Mouse (Mus musculus) heart, embryonic 11.5 days (tissue): ENCODE results near the gene Elovl4. TPM values are rescaled to one million over a fixed set of nuclear protein-coding genes. Genes with fewer than 3 reads are reported as not detected.

Source experiments
- ATAC-seq: fragments of 200-750 bp; cut with Nextera tagmentation; replicated peaks from 2 replicates; pipeline ENCODE4 v1.8.0; 2017; ENCODE audit warnings: moderate library complexity; ENCODE audit not compliant: insufficient number of reproducible peaks, low FRiP score, low TSS enrichment
- H3K27ac ChIP-seq: fragments of 300-500 bp; sonication (generic); 2 replicates; pipeline ENCODE4 v1.5.1; 2014; ENCODE audit warnings: mild to moderate bottlenecking, low read depth, low read length
- H3K27me3 ChIP-seq: fragments of 300-500 bp; sonication (generic); 2 replicates; pipeline ENCODE4 v1.6.1; 2014; ENCODE audit warnings: mild to moderate bottlenecking, low read length, mixed read lengths; ENCODE audit not compliant: control insufficient read depth, insufficient read depth
- H3K36me3 ChIP-seq: fragments of 300-500 bp; sonication (generic); 2 replicates; pipeline ENCODE4 v1.6.1; 2014; ENCODE audit warnings: mild to moderate bottlenecking, low read length, moderate library complexity, mixed read lengths; ENCODE audit not compliant: control insufficient read depth, insufficient read depth
- H3K4me1 ChIP-seq: fragments of 300-500 bp; sonication (generic); 2 replicates; pipeline ENCODE4 v1.6.1; 2014; ENCODE audit warnings: low read length; ENCODE audit not compliant: control insufficient read depth, insufficient read depth
- H3K4me2 ChIP-seq: fragments of 300-500 bp; sonication (generic); 2 replicates; pipeline ENCODE4 v1.6.1; 2014; ENCODE audit warnings: mild to moderate bottlenecking, moderate library complexity
- H3K4me3 ChIP-seq: fragments of 300-500 bp; sonication (generic); 2 replicates; pipeline ENCODE4 v1.5.1; 2014; ENCODE audit warnings: low read depth, low read length
- H3K9ac ChIP-seq: fragments of 300-500 bp; sonication (generic); 2 replicates; pipeline ENCODE4 v1.6.1; 2014; ENCODE audit warnings: mild to moderate bottlenecking, low read depth, low read length, moderate library complexity
- H3K9me3 ChIP-seq: fragments of 300-500 bp; sonication (generic); replicated peaks from 2 replicates; pipeline ENCODE4 v1.6.1; 2016; ENCODE audit warnings: low read length; ENCODE audit not compliant: control insufficient read depth
- WGBS: fragments of 180-500 bp; shearing (Covaris S2); extraction: QIAGEN DNeasy Blood & Tissue Kit; methylation state at CpG from one replicate; pipeline ENCODE4 v1.1.7; 2014; ENCODE audit not compliant: insufficient replicate concordance; 5-methylcytosine and 5-hydroxymethylcytosine counted together
- polyA plus RNA-seq: library from polyadenylated mRNA; unstranded; fragments of >200 nt; fragmentation: Nextera tagmentation; extraction: Ambion mirVana; gene quantifications from 2 replicates; pipeline ENCODE4 v1.2.1, GENCODE M21; 2014

The Elovl4 gene
- polyA plus RNA-seq, 1 experiment from 2014 or later, result 3.5 TPM

GRCm38 (mm10) chr9:83778317-83778960, 27.6 kb downstream of the Elovl4 start:
- H3K4me1 ChIP-seq, result no peaks in the 10 kb centered on the region
- no peaks in the 10 kb centered on the region for H3K9me3 ChIP-seq
- no peak overlapping the region for H3K4me2 ChIP-seq
- H3K36me3 ChIP-seq, result no peaks in the 10 kb centered on the region
- no peak overlapping the region for H3K27ac ChIP-seq
- H3K4me3 ChIP-seq, result no peak overlapping the region
- H3K27me3 ChIP-seq, result no peaks in the 10 kb centered on the region
- H3K9ac ChIP-seq, result no peak overlapping the region
- WGBS, result 81% methylated on average over 9 of the region's 9 CpGs
- ATAC-seq, result no peak

DNA sequence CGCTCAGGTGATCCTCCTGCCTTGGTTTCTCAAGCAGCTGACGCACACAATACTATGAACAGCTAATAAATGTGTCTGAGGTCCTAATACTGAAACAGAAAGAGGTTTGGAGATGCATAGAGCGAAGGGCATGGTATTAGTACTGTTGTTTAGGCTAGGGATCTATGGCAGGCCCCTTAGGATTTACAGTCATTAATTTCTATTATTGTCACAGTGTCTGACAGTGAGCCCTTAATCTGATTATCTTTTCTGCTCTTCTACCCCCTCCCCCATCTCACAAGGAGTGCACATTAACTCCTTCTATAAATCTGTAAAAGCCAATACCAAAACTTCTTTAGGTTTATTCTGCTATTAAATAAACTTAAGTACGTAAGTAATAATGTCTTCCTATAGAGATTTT, 44.8 kb downstream of the Elovl4 start:
- H3K4me1 ChIP-seq, result no peaks in the 10 kb centered on the region
- H3K27me3 ChIP-seq, result no peaks in the 10 kb centered on the region
- H3K9ac ChIP-seq, result no peak overlapping the region
- no peaks in the 10 kb centered on the region for H3K9me3 ChIP-seq
- no peak for ATAC-seq
- no peak overlapping the region for H3K4me3 ChIP-seq
- H3K27ac ChIP-seq, result no peak overlapping the region
- WGBS, result 80% methylated on average over 4 of the region's 4 CpGs
- H3K36me3 ChIP-seq, result no peaks in the 10 kb centered on the region
- no peak overlapping the region for H3K4me2 ChIP-seq

GRCm38 (mm10) chr9:83731877-83732276, 74.2 kb downstream of the Elovl4 start:
- Histone ChIP-seq H3K4me3 (no peak overlapping the region), H3K36me3 (no peaks in the 10 kb centered on the region), H3K27ac (no peak overlapping the region), H3K4me1 (no peaks in the 10 kb centered on the region), H3K27me3 (no peaks in the 10 kb centered on the region), H3K9me3 (no peaks in the 10 kb centered on the region), H3K9ac (no peak overlapping the region), H3K4me2 (no peak overlapping the region)
- no peak for ATAC-seq
- WGBS, result 70% methylated on average over 2 of the region's 2 CpGs

DNA sequence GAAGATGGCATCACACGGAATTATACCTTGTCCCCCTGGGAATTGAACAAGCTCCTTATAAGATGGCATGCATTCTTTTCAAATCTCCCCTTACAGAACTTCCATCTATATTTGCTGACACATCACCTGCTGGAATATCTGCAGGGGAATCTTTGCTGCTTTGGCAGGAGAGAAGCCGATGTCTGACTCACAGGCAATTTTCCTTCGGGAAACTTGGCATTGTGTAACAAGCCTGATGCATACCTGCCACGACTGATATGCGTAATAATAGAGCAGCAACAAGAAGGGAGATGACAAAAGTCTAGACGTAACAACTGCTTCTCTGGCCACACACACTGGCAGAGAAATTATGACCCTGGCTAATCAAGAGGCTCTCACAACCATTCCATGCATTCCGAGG, 75.2 kb downstream of the Elovl4 start:
- Histone ChIP-seq H3K27me3 (no peaks in the 10 kb centered on the region), H3K4me2 (no peak overlapping the region), H3K36me3 (no peaks in the 10 kb centered on the region), H3K9me3 (no peaks in the 10 kb centered on the region), H3K4me1 (no peaks in the 10 kb centered on the region), H3K9ac (no peak overlapping the region), H3K4me3 (no peak overlapping the region), H3K27ac (no peak overlapping the region)
- ATAC-seq, result no peak
- WGBS, result 65% methylated on average over 7 of the region's 7 CpGs

Other genes starting within 250 kb of the Elovl4 start
- gene Ttk, start 28.4 kb upstream of the Elovl4 start, polyA plus RNA-seq, result 20.4 and 23.8 TPM in 2 replicates
- gene Bckdhb, start 118.9 kb upstream of the Elovl4 start, polyA plus RNA-seq, result 46.2 and 49.9 TPM in 2 replicates